Mouse (Mus musculus) c-Kit-positive CD71-positive TER-119-positive erythroid progenitor cells, embryonic 14.5 days (primary cell): ENCODE data around the gene Rcan2.
"Not testable (repeated sequence)": the region's sequence is repeated elsewhere in the genome, so short reads cannot be mapped to it uniquely, and the experiment has no call there.

Experiments used
- DNase-seq: peaks from one replicate; pipeline ENCODE4 v3.0.0-alpha.2; 2013; ENCODE audit warnings: low spot score

Rcan2 gene

DNA sequence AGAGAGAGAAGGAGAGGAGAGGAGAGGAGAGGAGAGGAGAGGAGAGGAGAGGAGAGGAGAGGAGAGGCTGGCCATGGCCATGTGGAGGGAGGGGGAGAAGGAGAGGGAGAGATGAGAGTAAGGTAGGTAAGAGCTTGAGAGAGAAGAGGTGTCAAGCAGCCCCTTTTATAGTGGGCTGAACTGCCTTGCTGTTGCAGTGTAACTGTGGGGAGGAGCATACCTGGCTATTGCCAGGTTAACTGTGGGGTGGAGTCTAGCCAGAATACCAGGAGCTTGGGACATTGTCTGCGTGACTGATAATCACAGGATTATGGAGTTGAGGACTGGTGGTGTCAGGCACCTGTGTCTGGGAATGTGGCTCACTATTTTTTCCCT lies 24.2 kb downstream of the Rcan2 start:
- not testable (repeated sequence) for DNase-seq

DNA sequence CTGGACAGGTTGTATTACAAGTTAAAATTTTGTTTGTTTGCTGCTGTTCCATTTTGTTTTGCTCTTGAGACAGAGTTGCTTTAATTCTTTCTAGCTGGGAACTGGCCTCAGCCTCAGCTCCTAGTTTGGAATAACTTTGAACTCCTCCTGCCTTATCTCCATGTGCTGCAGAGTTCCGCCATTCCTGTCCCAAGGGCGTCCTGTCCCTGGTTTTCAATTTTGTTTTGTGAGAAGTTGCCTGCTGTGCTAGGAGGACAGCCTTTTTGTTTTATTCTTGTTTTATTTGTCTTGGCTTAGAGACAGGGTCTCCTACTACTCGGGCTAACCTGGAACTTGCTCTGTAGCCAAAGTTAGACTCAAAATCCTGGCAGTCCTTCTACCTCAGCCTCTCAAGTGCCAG lies 26.1 kb downstream of the Rcan2 start:
- no peak for DNase-seq

DNA sequence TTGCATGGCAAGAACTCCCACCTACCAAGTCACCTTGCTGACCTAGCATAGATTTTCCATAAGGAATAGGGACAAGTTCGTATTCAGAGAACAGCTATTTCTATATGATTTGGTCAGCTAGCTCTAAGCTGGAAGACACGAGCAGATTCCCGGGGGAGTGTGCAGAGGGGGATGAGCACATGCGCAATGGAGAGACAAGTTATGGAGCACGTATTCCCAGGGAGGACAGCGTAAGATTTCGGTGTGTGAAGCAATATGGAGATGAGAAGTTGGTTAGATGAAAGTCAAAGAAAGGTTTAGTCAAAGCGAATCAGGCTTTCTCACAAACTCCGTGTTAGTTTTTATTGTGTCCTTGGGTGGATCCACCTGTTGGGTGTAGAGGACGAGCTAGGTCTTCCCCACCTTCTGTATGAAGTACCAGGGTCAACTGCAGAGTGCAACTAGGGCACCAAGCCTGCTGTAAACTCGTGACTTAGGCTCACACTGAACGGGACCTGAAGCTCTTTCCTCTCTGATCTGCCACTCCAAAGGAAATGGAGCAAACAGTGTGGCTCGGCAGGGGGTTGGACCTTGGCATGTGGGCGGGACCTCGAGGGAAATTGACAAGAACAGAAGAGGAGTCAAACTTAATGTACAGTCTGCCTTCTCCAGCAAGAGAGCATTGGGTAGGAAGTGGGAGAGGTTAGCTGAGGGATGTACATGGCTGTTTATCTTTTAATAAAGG lies 31.4 kb downstream of the Rcan2 start:
- no peak for DNase-seq

DNA sequence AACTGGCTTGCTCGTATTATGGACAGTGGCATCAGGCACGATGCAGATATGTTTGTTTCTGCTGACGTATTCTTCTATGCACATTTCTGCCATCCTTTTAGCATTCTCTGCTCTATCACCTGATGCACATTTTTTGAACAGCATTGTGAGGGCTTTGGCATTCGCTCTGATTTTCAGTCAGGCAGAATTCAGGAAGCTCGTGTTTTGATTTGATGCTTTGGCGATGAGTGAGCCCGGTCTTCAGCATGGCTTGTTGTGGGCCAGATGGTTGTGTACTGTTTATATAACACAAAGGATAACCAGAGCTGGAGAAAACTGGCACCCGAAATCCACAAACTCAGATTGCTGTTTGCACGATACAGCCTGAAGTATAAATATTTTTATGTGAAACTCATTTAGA lies 39.1 kb downstream of the Rcan2 start:
- DNase-seq = no peak

DNA sequence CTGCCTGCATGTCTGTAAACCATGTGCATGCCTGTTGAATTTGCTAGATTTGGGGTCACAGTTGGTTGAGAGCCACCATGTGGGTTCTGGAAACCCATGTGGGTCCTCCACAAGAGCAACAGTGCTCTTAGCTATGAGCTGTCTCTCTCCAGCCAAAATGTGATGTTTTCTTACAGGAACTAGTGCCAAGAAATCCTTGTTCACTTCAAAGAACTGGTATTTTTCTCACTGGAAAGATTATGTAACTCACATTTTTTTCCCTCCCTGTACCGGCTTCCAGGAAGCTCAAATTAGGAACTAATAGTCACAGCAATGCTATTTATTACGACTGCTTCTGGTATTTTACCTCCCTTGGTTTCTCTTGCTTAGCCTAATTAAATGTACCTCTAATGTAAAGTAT lies 45.6 kb downstream of the Rcan2 start:
- no peak for DNase-seq

DNA sequence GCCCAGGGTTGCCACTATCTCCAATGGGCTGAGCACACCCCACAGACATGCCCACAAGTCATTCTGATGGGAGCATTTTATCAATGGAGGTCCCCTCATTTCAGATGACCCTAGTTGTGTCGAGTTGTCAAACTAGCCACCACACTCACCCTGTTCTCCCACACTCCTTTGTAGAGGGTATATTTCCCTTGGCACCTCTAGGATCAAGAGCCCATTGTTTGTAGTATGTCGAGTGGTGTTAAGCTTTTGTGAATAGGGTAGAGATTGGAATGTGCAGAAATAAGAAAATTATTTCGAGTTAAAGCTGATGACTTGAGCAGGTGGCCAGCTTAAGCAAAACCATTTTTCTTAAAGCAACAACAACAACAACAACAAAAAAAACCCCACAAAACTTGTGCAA lies 47.8 kb downstream of the Rcan2 start:
- no peak for DNase-seq

DNA sequence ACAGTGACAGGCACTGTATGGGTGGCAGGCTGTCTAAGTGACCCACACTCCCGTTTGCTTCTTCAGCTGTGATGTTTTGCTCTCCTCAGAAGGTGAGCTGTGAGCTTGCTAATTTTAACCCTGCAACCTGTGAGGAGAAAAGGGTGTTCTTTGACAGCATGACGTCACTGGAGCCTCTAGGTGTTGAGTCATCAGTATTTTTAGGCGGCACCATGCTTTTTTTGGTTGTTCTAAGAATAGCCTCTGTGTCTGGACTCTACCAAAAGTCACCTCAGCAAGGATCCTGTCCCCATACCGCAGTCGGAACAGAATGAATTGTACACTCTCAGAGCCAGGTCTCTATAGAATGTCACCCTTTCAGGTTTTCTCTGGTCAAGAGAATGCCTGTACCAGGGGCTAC lies 54.0 kb downstream of the Rcan2 start:
- DNase-seq = no peak

DNA sequence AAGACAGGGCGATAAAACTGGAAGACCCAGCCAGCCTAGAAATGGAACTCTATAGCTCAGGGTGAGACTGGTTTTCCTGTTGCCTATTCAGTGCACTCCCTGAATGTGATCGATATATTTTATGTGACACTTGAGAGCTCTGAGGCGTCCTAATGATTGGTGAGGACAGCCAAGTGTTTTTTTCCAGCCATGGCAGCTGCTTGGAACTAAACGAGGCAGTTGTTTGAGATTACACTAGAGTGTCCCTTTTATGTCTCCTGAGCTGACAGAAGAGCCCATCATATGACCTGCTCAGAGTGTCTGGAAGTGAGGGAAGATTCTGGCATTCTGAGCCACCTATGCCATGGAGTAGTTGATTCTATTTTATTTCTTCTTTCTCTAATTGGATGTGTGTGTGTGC lies 54.9 kb downstream of the Rcan2 start:
- no peak for DNase-seq

DNA sequence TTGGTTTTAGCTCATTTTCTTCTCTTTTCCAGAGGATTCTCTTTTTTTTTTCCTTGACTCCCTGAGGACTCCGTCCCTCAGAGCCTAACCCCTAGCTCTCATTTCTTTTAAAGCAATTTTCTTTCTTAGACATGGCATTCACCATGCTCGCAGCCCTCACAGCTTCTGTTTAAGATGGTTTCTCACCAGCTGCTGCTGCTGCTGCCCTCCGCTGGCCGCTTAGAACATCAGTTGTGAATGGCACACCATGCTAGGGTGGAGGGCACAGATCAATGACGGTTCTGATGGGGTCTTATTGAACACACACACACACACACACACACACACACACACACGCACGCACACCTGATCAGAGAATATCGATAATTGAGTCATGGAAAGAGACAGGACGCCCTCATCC lies 67.7 kb downstream of the Rcan2 start:
- DNase-seq = no peak

DNA sequence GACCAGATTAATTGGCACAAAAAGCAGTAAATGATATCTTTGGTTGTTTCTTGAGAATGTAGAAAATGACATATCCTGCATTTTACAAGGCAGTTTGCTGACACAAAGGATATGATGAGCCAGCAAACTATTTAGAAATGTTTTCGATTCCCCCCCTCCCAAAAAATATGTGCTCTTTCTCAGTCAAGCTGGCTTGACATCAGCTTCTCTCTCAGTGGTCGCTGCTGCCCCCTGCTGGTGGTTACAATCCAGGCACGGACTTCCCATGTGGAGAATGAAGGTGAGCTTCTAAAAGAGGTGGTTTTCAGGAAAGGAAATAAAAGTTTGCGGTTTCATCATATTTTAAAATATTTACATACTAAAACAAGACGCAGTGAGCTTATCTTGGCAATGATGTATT lies 68.5 kb downstream of the Rcan2 start:
- peak; percentile 13 for DNase-seq

DNA sequence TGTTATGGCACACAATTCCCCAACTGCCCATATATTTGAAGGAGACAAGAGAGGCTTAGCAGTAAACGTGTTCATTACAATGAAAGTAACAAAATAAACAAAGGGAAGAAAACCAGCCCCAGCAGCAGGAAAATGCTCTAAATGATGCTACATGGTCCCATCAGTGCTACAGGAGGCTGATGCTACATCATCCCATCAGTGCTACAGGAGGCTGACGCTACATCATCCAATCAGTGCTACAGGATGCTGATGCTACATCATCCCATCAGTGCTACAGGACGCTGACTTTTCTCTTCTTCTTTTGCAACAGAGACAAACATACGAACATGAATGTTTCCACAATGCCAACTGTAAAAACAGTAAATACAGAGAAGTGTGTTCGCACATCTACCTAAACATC lies 73.3 kb downstream of the Rcan2 start:
- no peak for DNase-seq

DNA sequence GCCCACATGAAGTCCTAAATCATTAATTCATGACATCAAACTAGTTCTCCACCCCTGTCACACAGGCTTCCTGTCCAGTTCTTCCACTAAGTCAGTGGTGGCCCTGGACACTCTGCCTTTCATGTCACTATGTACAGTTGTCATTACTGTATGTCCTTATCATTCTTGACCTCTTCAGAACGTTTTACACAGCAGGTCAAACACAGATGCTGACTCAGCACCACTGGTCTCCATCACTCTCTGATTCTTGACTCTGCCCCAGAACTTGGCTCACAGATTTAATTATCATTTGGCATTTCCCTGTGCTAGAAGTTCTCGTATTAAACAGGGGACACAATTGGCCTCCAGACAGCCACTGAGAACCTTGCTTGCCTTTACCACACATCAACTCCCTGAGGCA lies 76.3 kb downstream of the Rcan2 start:
- no peak for DNase-seq

DNA sequence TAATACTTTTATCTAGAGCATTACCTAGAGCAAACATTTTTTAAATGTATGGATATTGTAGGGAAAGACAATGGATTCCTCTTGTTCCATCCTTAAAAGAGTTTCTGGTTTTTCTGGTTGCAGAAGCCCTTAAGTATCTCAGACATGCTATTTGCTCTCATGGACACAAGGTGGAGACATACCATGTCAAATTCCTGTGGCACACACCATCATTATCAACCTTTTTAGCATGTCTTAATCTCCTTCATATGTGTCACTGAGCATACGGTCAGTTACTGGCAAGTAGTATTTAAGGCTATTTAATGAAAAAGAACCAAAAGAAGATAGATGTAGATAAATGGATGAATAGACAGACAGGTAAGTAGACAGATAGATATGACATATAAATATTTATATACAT lies 81.9 kb downstream of the Rcan2 start:
- DNase-seq = peak; percentile 11

DNA sequence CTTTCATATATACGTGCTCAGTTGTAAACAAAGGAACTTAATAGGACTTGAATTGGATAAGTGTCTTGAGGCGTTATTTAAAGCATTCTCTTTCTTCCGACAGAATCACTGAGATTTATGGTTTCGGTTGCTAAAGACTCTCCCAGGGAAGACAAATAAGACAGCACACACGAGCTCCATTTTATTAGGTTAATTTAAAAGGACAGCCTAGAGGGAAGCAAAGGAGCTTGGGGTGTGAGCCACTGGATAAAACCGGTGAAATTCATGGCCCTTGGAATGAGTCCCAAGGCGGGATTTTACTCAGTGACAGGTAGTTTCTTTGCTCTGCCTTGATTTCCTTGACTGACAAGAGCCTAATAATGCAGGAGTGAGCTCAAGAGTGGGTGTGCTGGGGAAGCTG lies 85.1 kb downstream of the Rcan2 start:
- no peak for DNase-seq

DNA sequence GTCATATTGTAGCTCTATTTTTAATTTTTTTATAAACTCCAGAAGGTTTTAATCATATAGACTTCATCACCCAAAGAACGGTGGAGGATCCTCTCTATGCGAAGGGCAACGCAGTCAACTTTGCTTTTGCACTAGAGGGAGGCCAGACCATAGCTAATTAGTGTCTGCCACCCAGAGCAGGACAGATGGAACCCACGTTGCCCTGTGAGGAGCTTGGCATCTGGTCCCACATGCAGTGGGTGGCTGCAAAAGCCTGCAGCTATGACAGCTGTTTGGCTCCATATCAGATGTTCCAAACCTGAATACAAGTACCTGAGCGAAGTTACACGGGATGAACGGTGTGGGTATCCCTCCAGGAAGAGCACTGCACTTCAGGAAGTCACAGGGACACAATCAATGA lies 86.8 kb downstream of the Rcan2 start:
- DNase-seq = no peak

DNA sequence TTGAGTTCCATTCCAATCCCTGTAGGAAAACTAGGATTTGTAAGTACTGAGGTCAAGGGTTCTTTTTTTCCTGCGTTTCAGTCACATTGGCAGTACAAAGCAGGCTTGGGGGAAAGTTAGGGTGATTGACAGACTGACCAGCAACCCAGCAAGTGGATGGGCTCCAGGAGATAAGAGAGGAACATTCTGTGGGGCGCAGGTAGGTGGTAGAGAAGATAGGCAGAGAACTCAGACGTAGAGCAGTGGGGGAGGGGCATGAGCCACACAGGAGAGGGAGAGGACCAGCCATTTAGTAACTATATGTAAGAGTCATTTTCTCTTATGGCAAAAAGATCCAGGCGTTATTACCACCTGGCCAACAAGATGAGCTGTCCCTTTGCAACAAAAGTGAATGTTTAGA lies 96.2 kb downstream of the Rcan2 start:
- no peak for DNase-seq

DNA sequence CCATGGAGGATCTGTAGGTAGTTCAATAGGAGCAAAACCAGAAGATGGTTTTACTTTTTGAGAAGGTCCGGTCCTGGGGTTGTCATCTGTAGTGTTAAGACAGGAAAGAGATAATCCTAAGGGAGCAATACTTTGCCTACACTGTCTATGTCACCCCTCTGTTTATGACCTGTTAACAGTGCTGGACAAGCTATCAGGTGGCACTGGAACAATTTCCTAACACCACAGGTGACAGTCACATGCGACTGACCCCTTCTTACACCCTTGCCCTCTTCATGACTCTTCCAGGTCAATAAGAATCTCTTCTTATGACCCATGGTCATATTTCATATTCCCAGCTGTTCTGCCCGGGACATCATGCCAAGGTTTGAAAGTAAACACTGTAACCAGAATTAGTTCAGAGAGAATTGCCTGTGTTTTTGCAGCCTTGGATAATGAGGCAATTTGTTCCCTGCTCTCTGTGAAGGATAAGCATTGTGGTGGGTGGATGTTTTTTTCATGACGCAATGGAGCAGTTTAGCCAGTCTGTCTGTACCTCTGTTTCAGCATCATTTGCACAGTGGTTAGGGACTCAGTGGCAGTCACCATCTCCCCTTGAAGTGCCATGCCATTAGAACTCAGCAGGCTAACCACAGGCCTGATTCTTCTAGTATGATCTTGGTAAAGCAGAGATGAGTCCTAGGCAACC lies 98.4 kb downstream of the Rcan2 start:
- no peak for DNase-seq

DNA sequence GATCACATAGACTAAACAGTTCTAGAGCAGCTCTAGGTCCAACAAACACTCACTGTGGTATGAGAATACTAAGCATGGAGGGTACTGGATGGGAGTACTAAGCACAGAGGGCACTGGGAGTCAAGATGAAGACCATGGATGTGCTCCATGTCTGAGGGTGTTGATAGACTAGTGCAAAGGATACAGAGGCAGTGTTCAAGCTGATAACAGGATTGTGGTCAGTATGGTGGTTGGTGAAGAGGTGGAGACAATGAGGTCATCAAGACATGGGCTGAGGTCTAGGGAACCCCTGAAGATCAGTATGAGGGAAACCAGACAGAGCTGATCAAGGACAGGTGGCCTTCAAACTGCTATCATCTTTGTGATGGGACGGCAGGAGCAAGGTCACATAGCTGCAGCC lies 99.0 kb downstream of the Rcan2 start:
- DNase-seq = no peak

DNA sequence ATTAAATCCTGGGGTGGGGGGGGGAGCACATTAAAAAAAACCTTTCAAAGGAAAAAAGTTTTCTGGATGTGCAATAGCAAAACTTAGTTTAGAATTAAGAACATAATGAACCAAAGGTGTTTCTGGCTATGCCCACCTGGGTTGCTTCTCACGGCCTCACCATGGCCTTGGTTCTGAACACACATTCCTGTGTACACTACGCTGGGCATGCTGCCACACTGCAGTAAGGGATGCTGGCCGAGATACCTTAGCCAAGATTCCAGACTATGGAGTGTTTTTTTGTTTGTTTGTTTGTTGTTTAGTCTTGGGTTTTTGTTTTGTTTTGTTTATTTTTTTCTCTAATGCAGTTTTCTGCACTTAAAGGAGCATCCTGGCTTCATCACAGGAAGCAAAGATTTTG lies 100.3 kb downstream of the Rcan2 start:
- no peak for DNase-seq

DNA sequence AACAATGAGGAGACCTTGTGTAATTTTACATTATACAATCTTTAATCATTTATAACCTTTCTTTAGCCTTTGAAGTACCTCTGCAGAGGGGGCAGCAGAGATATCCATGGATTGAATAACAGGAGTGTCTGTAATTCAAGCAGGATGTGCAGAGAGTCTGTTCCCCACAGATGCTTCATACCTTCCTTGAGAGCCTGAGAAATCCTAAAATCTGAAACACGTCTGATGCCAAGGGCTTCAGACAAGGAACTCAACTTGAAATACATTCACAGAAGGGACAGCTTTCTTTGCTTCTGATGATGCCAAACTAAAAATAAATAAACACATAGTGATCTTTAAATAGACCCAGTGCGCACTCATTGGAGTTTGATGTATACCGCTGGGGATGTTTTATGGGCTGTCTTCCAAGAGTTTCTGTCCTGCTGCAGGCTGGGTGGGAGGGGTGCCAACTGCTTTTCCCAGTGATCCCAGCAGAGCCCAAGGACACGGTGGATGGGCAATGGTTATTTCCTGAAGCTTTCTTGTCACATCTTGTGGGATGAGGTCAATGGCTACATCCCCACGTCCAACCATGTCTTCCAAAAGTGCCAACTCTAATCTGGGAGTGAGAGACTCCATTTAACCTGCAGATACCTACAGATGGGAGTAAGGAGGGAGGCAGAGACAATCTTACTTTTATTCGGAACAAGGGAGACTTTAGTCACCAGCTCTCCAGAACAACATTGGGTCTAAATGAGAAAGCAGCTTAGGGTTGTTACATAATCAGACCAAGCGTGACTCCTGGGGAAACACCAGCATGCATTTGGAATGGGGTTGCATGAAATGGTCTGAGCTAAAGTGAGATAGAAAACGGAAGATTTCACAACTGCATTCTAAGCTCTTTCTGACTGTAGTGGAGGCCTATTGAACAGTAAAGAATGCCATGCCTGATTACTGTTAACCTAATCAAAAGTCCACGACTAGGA lies 102.9 kb downstream of the Rcan2 start:
- DNase-seq = no peak

DNA sequence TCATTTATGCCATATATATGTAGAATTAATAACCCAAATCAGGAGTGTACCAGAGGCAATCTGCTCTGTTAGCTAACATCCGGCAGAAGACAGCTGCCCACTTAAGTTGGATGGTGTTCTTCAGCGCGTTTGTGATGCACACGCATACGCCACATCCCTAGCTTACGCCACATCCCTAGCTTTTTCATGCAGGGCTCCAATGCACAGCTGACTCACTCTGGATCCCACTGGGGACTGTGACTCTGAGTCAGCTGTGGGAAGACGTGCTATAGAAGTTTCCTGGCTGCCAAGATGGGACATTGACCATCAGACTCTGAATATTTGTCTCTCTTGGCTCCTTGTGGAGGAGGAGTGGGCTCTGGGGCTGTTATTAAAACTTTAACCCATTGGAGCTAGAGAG lies 103.7 kb downstream of the Rcan2 start:
- DNase-seq = no peak

DNA sequence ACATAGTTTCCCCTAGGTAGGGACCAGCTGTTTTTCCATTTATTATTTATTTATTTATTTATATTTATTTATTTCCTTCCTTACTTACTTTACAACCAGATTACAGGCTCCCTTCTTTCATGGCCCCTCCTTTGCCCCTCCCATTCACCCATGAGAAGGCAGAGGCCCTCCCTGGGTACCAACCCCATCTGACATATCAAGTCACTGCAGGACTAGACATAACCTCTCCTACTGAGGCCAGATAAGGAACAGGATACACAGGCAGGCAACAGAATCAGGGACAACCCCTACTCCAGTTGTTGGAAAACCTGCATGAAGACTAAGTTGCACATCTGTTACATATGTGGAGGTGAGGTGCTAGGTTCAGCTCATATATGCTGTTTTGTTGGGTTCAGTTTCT lies 105.6 kb downstream of the Rcan2 start:
- DNase-seq = peak; percentile 25

DNA sequence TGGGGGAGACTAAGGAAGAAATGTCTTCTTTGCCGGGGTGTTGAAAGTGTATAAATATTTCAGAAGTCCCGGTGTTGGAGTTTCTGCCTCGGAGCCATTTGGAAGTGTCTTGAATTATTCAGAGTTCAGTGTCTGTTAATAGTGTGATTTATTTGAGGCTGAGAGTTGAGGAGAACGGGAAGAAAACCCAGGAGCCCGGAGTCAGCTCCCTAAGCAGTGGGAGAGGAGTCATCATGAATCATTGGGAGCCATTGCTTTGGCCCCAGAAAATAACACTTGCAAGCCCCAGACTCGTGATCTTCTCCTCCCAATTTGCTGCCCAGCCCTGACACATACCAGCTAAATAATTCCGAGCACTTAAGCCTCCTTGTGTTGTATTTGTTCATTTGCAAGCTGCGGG lies 115.0 kb downstream of the Rcan2 start:
- no peak for DNase-seq
